Mouse (Mus musculus) liver, embryonic 14.5 days (tissue): ENCODE results near the gene Mical3.

Experiments used
- CTCF ChIP-seq: IDR thresholded peaks from 2 replicates; pipeline ENCODE4 v1.5.1; 2016; ENCODE audit warnings: antibody characterized with exemption, low read depth, control low read depth
- EP300 ChIP-seq: IDR thresholded peaks from 2 replicates; pipeline ENCODE4 v1.6.1; 2016; ENCODE audit warnings: antibody characterized with exemption, low read depth

GRCm38 (mm10) chr6:120912931-120913330 is 217.9 kb downstream of the Mical3 start:
- TF ChIP-seq CTCF (no peak), EP300 (no peak)
